Mouse (Mus musculus) G1E (cell line): Measurements from ENCODE around the gene Amotl2. TPM values are rescaled to one million over a fixed set of nuclear protein-coding genes. Genes with fewer than 3 reads are reported as not detected.

Experiments
- ATAC-seq: 2 replicates; pipeline ENCODE4 v1.8.0; 2016; ENCODE audit warnings: mild to moderate bottlenecking; ENCODE audit not compliant: insufficient number of reproducible peaks, poor library complexity, low FRiP score, severe bottlenecking; ENCODE audit errors: extremely low read depth
- DNase-seq: peaks from one replicate; pipeline ENCODE4 v3.0.0; 2012; ENCODE audit warnings: low spot score
- H3K27me3 ChIP-seq: 2 replicates; pipeline ENCODE4 v1.6.1; 2012; ENCODE audit warnings: mild to moderate bottlenecking, low read length, inconsistent platforms; ENCODE audit not compliant: insufficient read depth
- H3K36me3 ChIP-seq: replicated peaks from 2 replicates; pipeline ENCODE3; 2012; ENCODE audit warnings: mild to moderate bottlenecking, inconsistent platforms
- H3K4me1 ChIP-seq: 2 replicates; pipeline ENCODE4 v1.6.1; 2012; ENCODE audit warnings: low read depth, low read length, inconsistent platforms, mixed read lengths; ENCODE audit not compliant: insufficient read depth
- H3K4me3 ChIP-seq: 2 replicates; pipeline ENCODE4 v1.5.1; 2012; ENCODE audit warnings: low read depth, mild to moderate bottlenecking, inconsistent platforms, low read length, moderate library complexity, mixed read lengths
- H3K9me3 ChIP-seq: replicated peaks from 2 replicates; pipeline ENCODE4 v1.6.1; 2012; ENCODE audit warnings: inconsistent platforms
- CTCF ChIP-seq: IDR thresholded peaks from 2 replicates; pipeline ENCODE4 v1.5.1; 2012; ENCODE audit warnings: low read depth, low read length, inconsistent platforms, mixed read lengths
- GATA1 ChIP-seq: IDR thresholded peaks from 2 replicates; pipeline ENCODE4 v1.6.1; 2012; ENCODE audit warnings: borderline replicate concordance, low read length, inconsistent platforms, mixed read lengths
- GATA2 ChIP-seq: IDR thresholded peaks from 2 replicates; pipeline ENCODE4 v1.6.1; 2012; ENCODE audit warnings: low read depth, low read length, inconsistent platforms, borderline replicate concordance
- POLR2AphosphoS5 ChIP-seq: IDR thresholded peaks from 2 replicates; pipeline ENCODE4 v1.6.1; 2012; ENCODE audit warnings: low read depth, low read length, inconsistent platforms; ENCODE audit not compliant: insufficient replicate concordance
- TAL1 ChIP-seq: conservative IDR thresholded peaks from 2 replicates; pipeline ENCODE4 v1.6.1; 2012; ENCODE audit warnings: low read depth, low read length, inconsistent platforms, mixed read lengths
- polyA plus RNA-seq: library from polyadenylated mRNA; stranded (reverse); fragments of >175 nt; gene quantifications from 2 replicates; pipeline ENCODE4 v1.2.3, GENCODE M21; 2012
- total RNA-seq, 2 experiments: library from RNA; stranded (forward) in 1 of 2; stranded (reverse) in 1 of 2; fragments of 200-1000 nt in 1 of 2; fragments of >200 nt in 1 of 2; fragmentation: Nextera tagmentation in 1 of 2; gene quantifications; 2 replicates each; pipeline ENCODE4 v1.2.3; 2014 to 2017

Amotl2 gene
- total and polyA plus RNA-seq, 3 experiments, result 1.4 TPM; not detected in 2

- Histone ChIP-seq H3K4me1 (no peaks in the 10 kb centered on the region), H3K4me3 (no peak overlapping the region), H3K9me3 (no peaks in the 10 kb centered on the region), H3K36me3 (no peaks in the 10 kb centered on the region), H3K27me3 (peaks cover 2% of the 10 kb centered on the region; the same call in 1 of the 2 replicates)
- no peak for TF ChIP-seq TAL1
- TF ChIP-seq GATA2, result no peak
- no peak for TF ChIP-seq POLR2AphosphoS5
- no peak for TF ChIP-seq CTCF
- TF ChIP-seq GATA1, result no peak
- ATAC-seq, result no peak
- DNase-seq, result no peak
Measured at GRCm38 (mm10) chr9:102709504-102710135, 6.9 kb upstream of the Amotl2 start.

GRCm38 (mm10) chr9:102710520-102710919 is 6.0 kb upstream of the Amotl2 start:
- ATAC-seq, result no peak
- Histone ChIP-seq H3K27me3 (peaks cover 9% of the 10 kb centered on the region; the same call in 1 of the 2 replicates), H3K36me3 (no peaks in the 10 kb centered on the region), H3K4me1 (peaks cover 5% of the 10 kb centered on the region; the same call in 1 of the 2 replicates), H3K9me3 (no peaks in the 10 kb centered on the region), H3K4me3 (no peak overlapping the region)
- no peak for DNase-seq
- TF ChIP-seq GATA2, result no peak
- no peak for TF ChIP-seq TAL1
- no peak for TF ChIP-seq GATA1
- TF ChIP-seq POLR2AphosphoS5, result no peak
- no peak for TF ChIP-seq CTCF

GRCm38 (mm10) chr9:102713797-102714196 is 2.7 kb upstream of the Amotl2 start:
- Histone ChIP-seq H3K9me3 (peaks cover 8% of the 10 kb centered on the region), H3K27me3 (peaks cover 23% of the 10 kb centered on the region), H3K4me1 (peaks cover 5% of the 10 kb centered on the region; the same call in 1 of the 2 replicates), H3K4me3 (no peak overlapping the region), H3K36me3 (no peaks in the 10 kb centered on the region)
- ATAC-seq (0 out of 2 replicates have a peak, but pooled peaks have one; percentile 8), DNase-seq (no peak)
- TF ChIP-seq CTCF, result peak; percentile 44; the same call in 1 of the 2 replicates
- TF ChIP-seq GATA1, result no peak

GRCm38 (mm10) chr9:102714893-102715505 is 1.5 kb upstream of the Amotl2 start:
- H3K4me3 ChIP-seq, result no peak overlapping the region
- DNase-seq, result no peak
- H3K27me3 ChIP-seq, result peaks cover 21% of the 10 kb centered on the region

GRCm38 (mm10) chr9:102715506-102715900 is 969 bp upstream of the Amotl2 start:
- Histone ChIP-seq H3K4me1 (peaks cover 5% of the 10 kb centered on the region; the same call in 1 of the 2 replicates), H3K4me3 (no peak overlapping the region), H3K36me3 (no peaks in the 10 kb centered on the region), H3K9me3 (peaks cover 8% of the 10 kb centered on the region), H3K27me3 (peaks cover 25% of the 10 kb centered on the region)
- ATAC-seq (no peak), DNase-seq (no peak)
- no peak for TF ChIP-seq POLR2AphosphoS5
- no peak for TF ChIP-seq GATA2

More at GRCm38 (mm10) chr9:102714893-102715505, 1.5 kb upstream of the Amotl2 start:
- H3K9me3 ChIP-seq, result peaks cover 8% of the 10 kb centered on the region
- TF ChIP-seq GATA2, result no peak
- TF ChIP-seq CTCF, result no peak
- no peak for TF ChIP-seq POLR2AphosphoS5
- TF ChIP-seq TAL1, result no peak
- no peak for TF ChIP-seq GATA1
- no peaks in the 10 kb centered on the region for H3K36me3 ChIP-seq
- peaks cover 5% of the 10 kb centered on the region; the same call in 1 of the 2 replicates for H3K4me1 ChIP-seq
- no peak for ATAC-seq

GRCm38 (mm10) chr9:102717164-102717885 is 853 bp downstream of the Amotl2 start:
- Histone ChIP-seq H3K4me3 (no peak overlapping the region), H3K4me1 (peaks cover 5% of the 10 kb centered on the region; the same call in 1 of the 2 replicates), H3K27me3 (peaks cover 25% of the 10 kb centered on the region), H3K36me3 (no peaks in the 10 kb centered on the region), H3K9me3 (peaks cover 8% of the 10 kb centered on the region)
- TF ChIP-seq TAL1, result no peak
- TF ChIP-seq POLR2AphosphoS5, result no peak
- no peak for TF ChIP-seq CTCF
- no peak for TF ChIP-seq GATA1
- no peak for TF ChIP-seq GATA2
- ATAC-seq (no peak), DNase-seq (no peak)
